Mouse (Mus musculus) limb, embryonic 14.5 days (tissue): Measurements from ENCODE around the gene Mfn1. TPM values are rescaled to one million over a fixed set of nuclear protein-coding genes. Genes with fewer than 3 reads are reported as not detected.

ENCODE experiments used
- ATAC-seq: fragments of 200-750 bp; cut with Nextera tagmentation; 2 replicates; pipeline ENCODE4 v1.8.0; 2017; ENCODE audit warnings: low read depth, moderate number of reproducible peaks, moderate TSS enrichment; ENCODE audit not compliant: low FRiP score
- DNase-seq: peaks from one replicate; pipeline ENCODE4 v3.0.0-alpha.2; 2015; ENCODE audit warnings: low spot score
- H3K27ac ChIP-seq: fragments of 300-500 bp; sonication (generic); replicated peaks from 2 replicates; pipeline ENCODE4 v1.5.1; 2014; ENCODE audit warnings: low read depth, mild to moderate bottlenecking, low read length, moderate library complexity, mixed read lengths
- H3K27me3 ChIP-seq: fragments of 300-500 bp; sonication (generic); 2 replicates; pipeline ENCODE4 v1.6.1; 2014; ENCODE audit warnings: low read length, mixed read lengths; ENCODE audit not compliant: control insufficient read depth, insufficient read depth
- H3K36me3 ChIP-seq: fragments of 300-500 bp; sonication (generic); 2 replicates; pipeline ENCODE4 v1.6.1; 2014; ENCODE audit warnings: mild to moderate bottlenecking, low read length, moderate library complexity, mixed read lengths; ENCODE audit not compliant: control insufficient read depth, insufficient read depth
- H3K4me1 ChIP-seq: fragments of 300-500 bp; sonication (generic); 2 replicates; pipeline ENCODE4 v1.6.1; 2014; ENCODE audit warnings: antibody characterized with exemption, low read length, mixed read lengths; ENCODE audit not compliant: control insufficient read depth, insufficient read depth
- H3K4me2 ChIP-seq: fragments of 300-500 bp; sonication (generic); replicated peaks from 2 replicates; pipeline ENCODE4 v1.6.1; 2014; ENCODE audit warnings: low read depth, mild to moderate bottlenecking, low read length, moderate library complexity; ENCODE audit not compliant: severe bottlenecking
- H3K4me3 ChIP-seq: fragments of 300-500 bp; sonication (generic); replicated peaks from 2 replicates; pipeline ENCODE4 v1.5.1; 2014; ENCODE audit warnings: low read length
- H3K9ac ChIP-seq: fragments of 300-500 bp; sonication (generic); 2 replicates; pipeline ENCODE4 v1.6.1; 2014; ENCODE audit warnings: mild to moderate bottlenecking, low read depth, low read length, moderate library complexity; ENCODE audit not compliant: severe bottlenecking
- H3K9me3 ChIP-seq: fragments of 300-500 bp; sonication (generic); 2 replicates; pipeline ENCODE4 v1.6.1; 2016; ENCODE audit warnings: low read length; ENCODE audit not compliant: control insufficient read depth
- POLR2A ChIP-seq: fragments of 200-500 bp; IDR thresholded peaks from 2 replicates; pipeline ENCODE4 v1.8.0; 2012; ENCODE audit warnings: inconsistent platforms, mild to moderate bottlenecking, moderate library complexity, borderline replicate concordance; ENCODE audit not compliant: insufficient read depth, insufficient read length; ENCODE audit errors: extremely low read depth
- WGBS: fragments of 180-500 bp; shearing (Covaris S2); extraction: QIAGEN DNeasy Blood & Tissue Kit; methylation state at CpG from one replicate; pipeline ENCODE4 v1.1.7; 2014; 5-methylcytosine and 5-hydroxymethylcytosine counted together
- polyA plus RNA-seq, 2 experiments: library from polyadenylated mRNA; depleted of rRNA in 1 of 2; stranded (reverse) in 1 of 2; unstranded in 1 of 2; fragments of >200 nt; fragmentation: Nextera tagmentation in 1 of 2; extraction: Ambion mirVana in 1 of 2; gene quantifications; 2 replicates each; pipeline versions ENCODE4 v1.2.1 to v1.2.3; 2012 to 2014

Mfn1 gene
- polyA plus RNA-seq, 2 experiments: 22.9 to 31.5 TPM

- peaks cover 15% of the 10 kb centered on the region for H3K36me3 ChIP-seq
- no peak for DNase-seq
Measured at GRCm38 (mm10) chr3:32511191-32511550, 18.1 kb upstream of the Mfn1 start.

GRCm38 (mm10) chr3:32512686-32513284, 16.5 kb upstream of the Mfn1 start:
- H3K27ac ChIP-seq: no peak overlapping the region
- no peaks in the 10 kb centered on the region for H3K9me3 ChIP-seq
- no peak overlapping the region for H3K9ac ChIP-seq
- no peak for DNase-seq
- peaks cover 6% of the 10 kb centered on the region; the same call in 1 of the 2 replicates for H3K4me1 ChIP-seq
- 88% methylated on average over 7 of the region's 7 CpGs for WGBS
- ATAC-seq: no peak
- peaks cover 29% of the 10 kb centered on the region for H3K36me3 ChIP-seq
- H3K4me3 ChIP-seq: no peak overlapping the region
- no peak for TF ChIP-seq POLR2A
- H3K27me3 ChIP-seq: no peaks in the 10 kb centered on the region
- no peak overlapping the region for H3K4me2 ChIP-seq

More at GRCm38 (mm10) chr3:32511191-32511550, 18.1 kb upstream of the Mfn1 start:
- H3K27ac ChIP-seq: 0 out of 2 replicates have a peak overlapping the region, but pooled peaks have one; percentile 46
- H3K4me1 ChIP-seq: peaks cover 6% of the 10 kb centered on the region; the same call in 1 of the 2 replicates
- TF ChIP-seq POLR2A: no peak
- peak overlapping the region; percentile 94 for H3K9ac ChIP-seq
- 2% methylated on average over 13 of the region's 13 CpGs for WGBS
- H3K4me2 ChIP-seq: peak overlapping the region; percentile 75
- no peaks in the 10 kb centered on the region for H3K9me3 ChIP-seq
- no peaks in the 10 kb centered on the region for H3K27me3 ChIP-seq
- ATAC-seq: no peak
- peak overlapping the region; percentile 95 for H3K4me3 ChIP-seq

- H3K4me3 ChIP-seq: no peak overlapping the region
- no peak for DNase-seq
- TF ChIP-seq POLR2A: no peak
- H3K27ac ChIP-seq: no peak overlapping the region
- H3K27me3 ChIP-seq: no peaks in the 10 kb centered on the region
- H3K9me3 ChIP-seq: no peaks in the 10 kb centered on the region
- ATAC-seq: no peak
- peaks cover 36% of the 10 kb centered on the region for H3K36me3 ChIP-seq
- H3K4me1 ChIP-seq: peaks cover 6% of the 10 kb centered on the region; the same call in 1 of the 2 replicates
- H3K4me2 ChIP-seq: no peak overlapping the region
- H3K9ac ChIP-seq: no peak overlapping the region
Measured at GRCm38 (mm10) chr3:32513528-32513927, 15.7 kb upstream of the Mfn1 start.

GRCm38 (mm10) chr3:32527181-32527580, 2.1 kb upstream of the Mfn1 start:
- Histone ChIP-seq H3K4me1 (no peaks in the 10 kb centered on the region), H3K27me3 (no peaks in the 10 kb centered on the region), H3K27ac (no peak overlapping the region), H3K4me3 (no peak overlapping the region), H3K36me3 (peaks cover 20% of the 10 kb centered on the region), H3K9me3 (peaks cover 3% of the 10 kb centered on the region; the same call in 1 of the 2 replicates), H3K4me2 (no peak overlapping the region), H3K9ac (no peak overlapping the region)
- 96% methylated on average over 4 of the region's 4 CpGs for WGBS
- TF ChIP-seq POLR2A: no peak
- ATAC-seq (no peak), DNase-seq (no peak)

- Histone ChIP-seq H3K4me1 (no peaks in the 10 kb centered on the region), H3K27me3 (no peaks in the 10 kb centered on the region), H3K9ac (peak overlapping the region; percentile 62), H3K9me3 (peaks cover 3% of the 10 kb centered on the region; the same call in 1 of the 2 replicates), H3K4me3 (peak overlapping the region; percentile 69), H3K27ac (no peak overlapping the region), H3K4me2 (peak overlapping the region; percentile 48), H3K36me3 (peaks cover 26% of the 10 kb centered on the region)
- TF ChIP-seq POLR2A: no peak
- DNase-seq (no peak), ATAC-seq (no peak)
- 12% methylated on average over 5 of the region's 5 CpGs for WGBS
Measured at GRCm38 (mm10) chr3:32530041-32530440, 776 bp downstream of the Mfn1 start.
